Comparison of ENCODE assay signal across 8 mouse cellular contexts in the genomic region with DNA sequence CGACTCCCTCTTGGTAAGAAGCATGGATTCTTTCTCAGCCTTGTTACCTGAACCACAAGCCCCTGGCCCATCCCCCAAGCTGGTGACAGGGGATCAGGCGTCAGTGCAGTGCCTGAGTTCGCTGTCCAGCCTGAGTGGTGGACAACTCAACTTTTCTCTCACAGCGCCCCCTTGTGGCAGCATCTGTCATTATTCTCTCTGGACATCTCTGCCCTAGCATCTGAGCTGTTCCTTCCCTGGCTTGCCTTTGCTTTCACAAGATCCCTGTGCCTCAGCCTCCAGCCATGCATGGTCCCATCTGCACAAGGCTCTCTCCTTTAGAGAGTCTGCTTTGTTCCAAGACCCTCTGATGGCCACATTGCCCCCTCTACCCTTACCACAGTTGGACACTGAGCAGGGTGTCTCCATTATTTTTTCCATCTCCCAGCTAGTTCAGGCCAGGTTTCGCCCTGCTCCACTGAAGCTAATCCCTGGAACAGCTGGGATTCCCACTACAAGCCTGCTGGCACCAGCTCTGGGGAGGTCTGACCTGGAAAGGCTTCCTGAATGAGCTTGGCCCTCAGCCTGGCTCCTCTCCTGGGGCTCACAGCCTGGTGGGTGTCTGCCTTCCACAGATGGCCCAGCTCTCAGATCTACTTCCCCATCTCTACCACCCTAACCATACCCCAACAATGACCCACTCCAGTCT. TPM values are rescaled to one million over a fixed set of nuclear protein-coding genes. Genes with fewer than 3 reads are reported as not detected.
A peak's percentile ranks its signal among the peaks of the same experiment; 100 is the strongest.
DNase-seq lines count a peak whose midpoint lies in the region; ATAC-seq and TF ChIP-seq lines count a peak whose summit lies in the region.

No protein-coding gene starts in this region.

- no peaks in the 10 kb centered on the region for H3K79me2 ChIP-seq in CH12.LX (replicated peaks; ENCODE audit: control insufficient read depth, extremely low read depth, insufficient read depth, poor library complexity, severe bottlenecking)

- dilution Hi-C loops in CH12.LX (cut with MboI; ENCODE audit: extremely low pct_ligation_motif_present, extremely low pct_unique_long_range_greater_than_20kb, low sequenced_read_pairs), result no loop called here

- WGBS in heart, postnatal 0 days, result 25% methylated on average over 5 of the region's 5 CpGs
- 36% methylated on average over 5 of the region's 5 CpGs for WGBS in liver, postnatal 0 days (ENCODE audit: insufficient replicate concordance)
- WGBS in neural tube, embryonic 14.5 days, result 16% methylated on average over 5 of the region's 5 CpGs

- H3K4me1 ChIP-seq in CH12.LX (ENCODE audit: control insufficient read depth in 1 of 2, insufficient read depth in 2 of 2), result no peaks in the 10 kb centered on the region
- H3K4me1 ChIP-seq in heart, postnatal 0 days (ENCODE audit: control insufficient read depth, insufficient read depth), result no peaks in the 10 kb centered on the region
- H3K4me1 ChIP-seq in liver, postnatal 0 days (ENCODE audit: insufficient read depth), result no peaks in the 10 kb centered on the region
- no peaks in the 10 kb centered on the region for H3K4me1 ChIP-seq in neural tube, embryonic 14.5 days (ENCODE audit: control insufficient read depth, insufficient read depth, low read length)

- no peak overlapping the region for H3K4me2 ChIP-seq in CH12.LX (ENCODE audit: insufficient read depth, low read depth, poor library complexity, severe bottlenecking)
- no peak overlapping the region for H3K4me2 ChIP-seq in heart, postnatal 0 days (ENCODE audit: low read depth, low read length)
- H3K4me2 ChIP-seq in liver, postnatal 0 days (ENCODE audit: low read depth, low read length), result no peak overlapping the region
- no peak overlapping the region for H3K4me2 ChIP-seq in neural tube, embryonic 14.5 days (ENCODE audit: low read depth, low read length)

- no peaks in the 10 kb centered on the region for H3K27me3 ChIP-seq in CH12.LX (replicated peaks)
- H3K27me3 ChIP-seq in heart, postnatal 0 days (ENCODE audit: control insufficient read depth, insufficient read depth, low read length), result no peaks in the 10 kb centered on the region
- no peaks in the 10 kb centered on the region for H3K27me3 ChIP-seq in liver, postnatal 0 days (ENCODE audit: insufficient read depth, low read length)
- no peaks in the 10 kb centered on the region for H3K27me3 ChIP-seq in neural tube, embryonic 14.5 days (ENCODE audit: control insufficient read depth, insufficient read depth, low read length)

- H3K27ac ChIP-seq in CH12.LX (ENCODE audit: insufficient read depth, low read depth), result no peak overlapping the region
- H3K27ac ChIP-seq in heart, postnatal 0 days (ENCODE audit: low read depth), result no peak overlapping the region
- H3K27ac ChIP-seq in liver, postnatal 0 days (ENCODE audit: low read depth), result no peak overlapping the region
- H3K27ac ChIP-seq in neural tube, embryonic 14.5 days (ENCODE audit: low read depth, low read length), result no peak overlapping the region

- peak; percentile 64 for ATAC-seq in heart, postnatal 0 days (ENCODE audit: insufficient read depth, low read depth)
- peak; percentile 66 for ATAC-seq in liver, postnatal 0 days
- peak; percentile 79; the same call in 1 of the 2 replicates for ATAC-seq in neural tube, embryonic 14.5 days (ENCODE audit: low read depth)

- TF ChIP-seq RAD21 in CH12.LX (IDR thresholded peaks at IDR 0.05; ENCODE audit: low read depth, low read length), result peak; percentile 51

- H3K9me3 ChIP-seq in CH12.LX (replicated peaks; ENCODE audit: low read length), result no peaks in the 10 kb centered on the region
- no peaks in the 10 kb centered on the region for H3K9me3 ChIP-seq in heart, postnatal 0 days (replicated peaks; ENCODE audit: control insufficient read depth, low read length)
- no peaks in the 10 kb centered on the region for H3K9me3 ChIP-seq in liver, postnatal 0 days (ENCODE audit: low read length)
- H3K9me3 ChIP-seq in neural tube, embryonic 14.5 days (ENCODE audit: control insufficient read depth, low read length), result no peaks in the 10 kb centered on the region

- in situ Hi-C loops in CH12.LX (cut with MboI; ENCODE audit: low pct_ligation_motif_present, low pct_unique_long_range_greater_than_20kb, low sequenced_read_pairs), result no loop called here

- H3K36me3 ChIP-seq in CH12.LX (replicated peaks in 1 of 2; ENCODE audit: control insufficient read depth in 1 of 2, insufficient read depth in 1 of 2, low read length in 1 of 2), result peaks cover 0 to 8% of the 10 kb centered on the region in 2 experiments
- no peaks in the 10 kb centered on the region for H3K36me3 ChIP-seq in heart, postnatal 0 days (replicated peaks; ENCODE audit: control insufficient read depth, insufficient read depth, low read length)
- H3K36me3 ChIP-seq in liver, postnatal 0 days (replicated peaks; ENCODE audit: insufficient read depth, low read length), result no peaks in the 10 kb centered on the region
- H3K36me3 ChIP-seq in neural tube, embryonic 14.5 days (ENCODE audit: control insufficient read depth, insufficient read depth, low read length), result no peaks in the 10 kb centered on the region

- TF ChIP-seq CTCF in CH12.LX (conservative IDR thresholded peaks at IDR 0.05 in 1 of 2, IDR thresholded peaks at IDR 0.05 in 1 of 2; ENCODE audit: low read depth in 2 of 2, low read length in 2 of 2), result peak; percentile 72 to 74
- TF ChIP-seq CTCF in heart, postnatal 0 days (IDR thresholded peaks at IDR 0.05; ENCODE audit: low read depth), result peak; percentile 57
- TF ChIP-seq CTCF in liver, postnatal 0 days (IDR thresholded peaks at IDR 0.05; ENCODE audit: low read depth), result peak; percentile 86

- TF ChIP-seq EP300 in CH12.LX (IDR thresholded peaks at IDR 0.05; ENCODE audit: low read length), result no peak
- TF ChIP-seq EP300 in heart, postnatal 0 days (IDR thresholded peaks at IDR 0.05; ENCODE audit: low read depth), result no peak
- no peak for TF ChIP-seq EP300 in liver, postnatal 0 days (IDR thresholded peaks at IDR 0.05; ENCODE audit: low read depth)

- peak; percentile 39 for DNase-seq in CH12.LX (ENCODE audit: extremely low read depth)
- DNase-seq in c-Kit-negative CD71-positive TER-119-positive erythroid progenitor cells, embryonic 14.5 days (ENCODE audit: low read depth, low spot score), result peak; percentile 45
- peak; percentile 25 for DNase-seq in fibroblast of lung, adult 2 months (ENCODE audit: low read depth)
- peak; percentile 21 for DNase-seq in heart, postnatal 0 days (ENCODE audit: low spot score)
- DNase-seq in kidney, postnatal 4 days, result peak; percentile 91 to 92
- peak; percentile 86 for DNase-seq in liver, postnatal 0 days
- DNase-seq in testis, postnatal 10 days (ENCODE audit: low spot score), result peak; percentile 92

- TF ChIP-seq POLR2A in CH12.LX (IDR thresholded peaks at IDR 0.05; ENCODE audit: low read depth, low read length), result no peak

- no peak overlapping the region for H3K9ac ChIP-seq in CH12.LX (ENCODE audit: insufficient read depth, low read depth)
- H3K9ac ChIP-seq in heart, postnatal 0 days (replicated peaks; ENCODE audit: low read depth, low read length), result no peak overlapping the region
- no peak overlapping the region for H3K9ac ChIP-seq in liver, postnatal 0 days (replicated peaks)
- H3K9ac ChIP-seq in neural tube, embryonic 14.5 days (replicated peaks; ENCODE audit: low read depth, low read length), result no peak overlapping the region

- no peak overlapping the region for H3K4me3 ChIP-seq in CH12.LX (replicated peaks in 1 of 3; ENCODE audit: low read depth in 2 of 3, low read length in 2 of 3, poor library complexity in 1 of 3)
- H3K4me3 ChIP-seq in heart, postnatal 0 days (ENCODE audit: low read depth, low read length), result no peak overlapping the region
- H3K4me3 ChIP-seq in liver, postnatal 0 days (ENCODE audit: low read depth, low read length), result no peak overlapping the region
- no peak overlapping the region for H3K4me3 ChIP-seq in neural tube, embryonic 14.5 days (ENCODE audit: low read depth, low read length)

TF ChIP-seq in CH12.LX, 34 proteins besides CTCF, POLR2A, EP300 and RAD21:
- TF ChIP-seq JUND (conservative IDR thresholded peaks at IDR 0.05; ENCODE audit: low read depth, low read length), result no peak
- TF ChIP-seq JUN (IDR thresholded peaks at IDR 0.05; ENCODE audit: insufficient read depth, low read depth, low read length), result no peak
- peak; percentile 64 for TF ChIP-seq SMC3 (IDR thresholded peaks at IDR 0.05; ENCODE audit: low read depth, low read length)

RNA-seq across cellular contexts. Expression of gene Slc2a9, which starts 32.9 kb away (rescaled TPM):
- total RNA-seq in CH12.LX (2012; rRNA removed), result 1.3 and 1.6 TPM in 2 replicates
- total RNA-seq in CH12.LX (2014; rRNA removed), result 1.7 and 2.3 TPM in 2 replicates
- 2.8 and 3.3 TPM in 2 replicates for polyA plus RNA-seq in CH12.LX (2012; ENCODE audit: insufficient read length, low read depth)
- 0.23 and 4.3 TPM in 2 replicates for total RNA-seq in heart, postnatal 0 days (2014; rRNA removed; ENCODE audit: low replicate concordance)
- polyA plus RNA-seq in heart, postnatal 0 days (2015; fragmentation: Nextera tagmentation; extraction: Ambion mirVana), result 0.61 and 0.74 TPM in 2 replicates
- polyA plus RNA-seq in liver, postnatal 0 days (2015; fragmentation: Nextera tagmentation; extraction: Ambion mirVana), result 3.3 and 5.7 TPM in 2 replicates
- polyA plus RNA-seq in neural tube, embryonic 14.5 days (2014; fragmentation: Nextera tagmentation; extraction: Ambion mirVana), result 0.61 and 0.80 TPM in 2 replicates

Comparison
In these comparisons a context has a peak if more than half of its experiments do, and no peak if none do; other contexts are left out.
1. DNase-seq: peak in every context shown above with its lines; median percentile 92 in testis, postnatal 10 days; 92 in kidney, postnatal 4 days; 86 in liver, postnatal 0 days; 45 in c-Kit-negative CD71-positive TER-119-positive erythroid progenitor cells, embryonic 14.5 days; 39 in CH12.LX; 25 in fibroblast of lung, adult 2 months; 21 in heart, postnatal 0 days.